Mouse (Mus musculus) adipocyte (in vitro differentiated cells): ENCODE results near the gene Nipa1.

Experiments used
- DNase-seq: peaks from one replicate; pipeline ENCODE4 v3.0.0-alpha.2; 2016; ENCODE audit warnings: low spot score

Nipa1 gene

GRCm38 (mm10) chr7:55935025-55935424 lies 84.7 kb downstream of the Nipa1 start:
- DNase-seq, result no peak

GRCm38 (mm10) chr7:55928649-55929048 lies 91.1 kb downstream of the Nipa1 start:
- DNase-seq, result no peak
